Mouse (Mus musculus): ENCODE data around the gene Gm42372. TPM values are rescaled to one million over a fixed set of nuclear protein-coding genes. Genes with fewer than 3 reads are reported as not detected.
"Not testable (repeated sequence)": the region's sequence is repeated elsewhere in the genome, so short reads cannot be mapped to it uniquely, and the experiment has no call there.

The Gm42372 gene
- polyA plus RNA-seq, 1 experiment = 1.1 TPM

- Histone ChIP-seq H3K27me3 (ENCODE audit: control insufficient read depth, insufficient read depth, low read length, poor library complexity, severe bottlenecking) (no peaks in the 10 kb centered on the region), H3K9ac (ENCODE audit: low read depth, poor library complexity, severe bottlenecking) (no peak overlapping the region), H3K36me3 (ENCODE audit: control insufficient read depth, insufficient read depth, low read length, poor library complexity, severe bottlenecking) (no peaks in the 10 kb centered on the region), H3K9me3 (replicated peaks; ENCODE audit: control insufficient read depth, insufficient read depth, low read length, poor library complexity, severe bottlenecking) (no peaks in the 10 kb centered on the region), H3K27ac (ENCODE audit: insufficient read depth, low read length) (no peak overlapping the region), H3K4me1 (ENCODE audit: control insufficient read depth, insufficient read depth, low read length) (peaks cover 2% of the 10 kb centered on the region), H3K4me3 (ENCODE audit: low read depth, low read length) (no peak overlapping the region)
- TF ChIP-seq POLR2A (IDR thresholded peaks at IDR 0.05; ENCODE audit: insufficient read depth, low read length) (no peak), CTCF (IDR thresholded peaks at IDR 0.05; ENCODE audit: low read depth, low read length) (no peak), EP300 (IDR thresholded peaks at IDR 0.05; ENCODE audit: insufficient read depth, low read depth, low read length) (no peak)
These were observed 34.9 kb upstream of the Gm42372 start for GRCm38 (mm10) chr7:16947959-16948361.

GRCm38 (mm10) chr7:16948923-16949458, 33.9 kb upstream of the Gm42372 start:
- Histone ChIP-seq H3K27me3 (ENCODE audit: control insufficient read depth, insufficient read depth, low read length, poor library complexity, severe bottlenecking) (no peaks in the 10 kb centered on the region), H3K36me3 (ENCODE audit: control insufficient read depth, insufficient read depth, low read length, poor library complexity, severe bottlenecking) (no peaks in the 10 kb centered on the region), H3K4me3 (ENCODE audit: low read depth, low read length) (no peak overlapping the region), H3K4me1 (ENCODE audit: control insufficient read depth, insufficient read depth, low read length) (peaks cover 2% of the 10 kb centered on the region), H3K9me3 (replicated peaks; ENCODE audit: control insufficient read depth, insufficient read depth, low read length, poor library complexity, severe bottlenecking) (no peaks in the 10 kb centered on the region), H3K27ac (ENCODE audit: insufficient read depth, low read length) (no peak overlapping the region), H3K9ac (ENCODE audit: low read depth, poor library complexity, severe bottlenecking) (no peak overlapping the region)
- TF ChIP-seq EP300 (IDR thresholded peaks at IDR 0.05; ENCODE audit: insufficient read depth, low read depth, low read length) = no peak
- TF ChIP-seq POLR2A (IDR thresholded peaks at IDR 0.05; ENCODE audit: insufficient read depth, low read length) = no peak
- no peak for TF ChIP-seq CTCF (IDR thresholded peaks at IDR 0.05; ENCODE audit: low read depth, low read length)

- Histone ChIP-seq H3K4me3 (ENCODE audit: low read depth, low read length) (peak overlapping the region; percentile 31), H3K27ac (ENCODE audit: insufficient read depth, low read length) (no peak overlapping the region), H3K9me3 (replicated peaks; ENCODE audit: control insufficient read depth, insufficient read depth, low read length, poor library complexity, severe bottlenecking) (no peaks in the 10 kb centered on the region), H3K4me1 (ENCODE audit: control insufficient read depth, insufficient read depth, low read length) (peaks cover 2% of the 10 kb centered on the region), H3K36me3 (ENCODE audit: control insufficient read depth, insufficient read depth, low read length, poor library complexity, severe bottlenecking) (no peaks in the 10 kb centered on the region), H3K9ac (ENCODE audit: low read depth, poor library complexity, severe bottlenecking) (peak overlapping the region; percentile 3; the same call in 1 of the 2 replicates), H3K27me3 (ENCODE audit: control insufficient read depth, insufficient read depth, low read length, poor library complexity, severe bottlenecking) (no peaks in the 10 kb centered on the region)
- TF ChIP-seq CTCF (IDR thresholded peaks at IDR 0.05; ENCODE audit: low read depth, low read length) (peak; percentile 85), EP300 (IDR thresholded peaks at IDR 0.05; ENCODE audit: insufficient read depth, low read depth, low read length) (no peak)
These were observed 32.7 kb upstream of the Gm42372 start for GRCm38 (mm10) chr7:16949908-16950841.

GRCm38 (mm10) chr7:16950861-16951635, 31.8 kb upstream of the Gm42372 start:
- Histone ChIP-seq H3K4me1 (ENCODE audit: control insufficient read depth, insufficient read depth, low read length) (peaks cover 2% of the 10 kb centered on the region), H3K9me3 (replicated peaks; ENCODE audit: control insufficient read depth, insufficient read depth, low read length, poor library complexity, severe bottlenecking) (no peaks in the 10 kb centered on the region), H3K27ac (ENCODE audit: insufficient read depth, low read length) (no peak overlapping the region), H3K4me3 (ENCODE audit: low read depth, low read length) (no peak overlapping the region), H3K9ac (ENCODE audit: low read depth, poor library complexity, severe bottlenecking) (0 out of 2 replicates have a peak overlapping the region, but pooled peaks have one; percentile 3), H3K36me3 (ENCODE audit: control insufficient read depth, insufficient read depth, low read length, poor library complexity, severe bottlenecking) (no peaks in the 10 kb centered on the region), H3K27me3 (ENCODE audit: control insufficient read depth, insufficient read depth, low read length, poor library complexity, severe bottlenecking) (no peaks in the 10 kb centered on the region)
- TF ChIP-seq POLR2A (IDR thresholded peaks at IDR 0.05; ENCODE audit: insufficient read depth, low read length) = no peak
- peak; percentile 82 for TF ChIP-seq CTCF (IDR thresholded peaks at IDR 0.05; ENCODE audit: low read depth, low read length)

GRCm38 (mm10) chr7:16953776-16954175, 29.1 kb upstream of the Gm42372 start:
- not testable (repeated sequence) for H3K9me3 ChIP-seq (replicated peaks; ENCODE audit: control insufficient read depth, insufficient read depth, low read length, poor library complexity, severe bottlenecking); H3K36me3 ChIP-seq (ENCODE audit: control insufficient read depth, insufficient read depth, low read length, poor library complexity, severe bottlenecking); H3K9ac ChIP-seq (ENCODE audit: low read depth, poor library complexity, severe bottlenecking); H3K27me3 ChIP-seq (ENCODE audit: control insufficient read depth, insufficient read depth, low read length, poor library complexity, severe bottlenecking); H3K4me3 ChIP-seq (ENCODE audit: low read depth, low read length); H3K27ac ChIP-seq (ENCODE audit: insufficient read depth, low read length); H3K4me1 ChIP-seq (ENCODE audit: control insufficient read depth, insufficient read depth, low read length)

- H3K27me3 ChIP-seq (ENCODE audit: control insufficient read depth, insufficient read depth, low read length, poor library complexity, severe bottlenecking) = no peaks in the 10 kb centered on the region
- H3K9me3 ChIP-seq (replicated peaks; ENCODE audit: control insufficient read depth, insufficient read depth, low read length, poor library complexity, severe bottlenecking) = no peaks in the 10 kb centered on the region
- TF ChIP-seq EP300 (IDR thresholded peaks at IDR 0.05; ENCODE audit: insufficient read depth, low read depth, low read length) = no peak
- no peak for TF ChIP-seq CTCF (IDR thresholded peaks at IDR 0.05; ENCODE audit: low read depth, low read length)
- no peak for TF ChIP-seq POLR2A (IDR thresholded peaks at IDR 0.05; ENCODE audit: insufficient read depth, low read length)
- no peak overlapping the region for H3K9ac ChIP-seq (ENCODE audit: low read depth, poor library complexity, severe bottlenecking)
- no peaks in the 10 kb centered on the region for H3K4me1 ChIP-seq (ENCODE audit: control insufficient read depth, insufficient read depth, low read length)
- H3K27ac ChIP-seq (ENCODE audit: insufficient read depth, low read length) = no peak overlapping the region
- no peak overlapping the region for H3K4me3 ChIP-seq (ENCODE audit: low read depth, low read length)
- no peaks in the 10 kb centered on the region for H3K36me3 ChIP-seq (ENCODE audit: control insufficient read depth, insufficient read depth, low read length, poor library complexity, severe bottlenecking)
These were observed 27.2 kb upstream of the Gm42372 start for GRCm38 (mm10) chr7:16955712-16956111.
